Mouse (Mus musculus): Measurements from ENCODE around the gene Foxl2. TPM values are rescaled to one million over a fixed set of nuclear protein-coding genes. Genes with fewer than 3 reads are reported as not detected.

Gene Foxl2
- polyA plus RNA-seq, 1 experiment from 2014 or later = 2.2 TPM

- Histone ChIP-seq H3K9ac (no peak overlapping the region), H3K4me3 (replicated peaks) (peak overlapping the region; percentile 49), H3K36me3 (replicated peaks) (no peaks in the 10 kb centered on the region), H3K4me1 (peaks cover 33% of the 10 kb centered on the region), H3K4me2 (peak overlapping the region; percentile 87), H3K27me3 (peaks cover 92% of the 10 kb centered on the region), H3K9me3 (no peaks in the 10 kb centered on the region), H3K27ac (0 out of 2 replicates have a peak overlapping the region, but pooled peaks have one; percentile 31)
- 1% methylated on average over 33 of the region's 33 CpGs for WGBS
- ATAC-seq (ENCODE audit: low FRiP score) = no peak
Measured at GRCm38 (mm10) chr9:98954391-98955102, 541 bp upstream of the Foxl2 start.

GRCm38 (mm10) chr9:98955716-98956224, 682 bp downstream of the Foxl2 start:
- H3K36me3 ChIP-seq (replicated peaks) = no peaks in the 10 kb centered on the region

GRCm38 (mm10) chr9:98956591-98957381, 1.7 kb downstream of the Foxl2 start:
- H3K27ac ChIP-seq = peak overlapping the region; percentile 46; the same call in 1 of the 2 replicates
- peak overlapping the region; percentile 44 for H3K9ac ChIP-seq
- H3K4me1 ChIP-seq = peaks cover 33% of the 10 kb centered on the region
- peak; percentile 55 for ATAC-seq (ENCODE audit: low FRiP score)
- under 1% methylated on average over 75 of the region's 80 CpGs for WGBS
- no peaks in the 10 kb centered on the region for H3K9me3 ChIP-seq
- H3K36me3 ChIP-seq (replicated peaks) = no peaks in the 10 kb centered on the region
- peaks cover 94% of the 10 kb centered on the region for H3K27me3 ChIP-seq
- peak overlapping the region; percentile 87 for H3K4me2 ChIP-seq
- H3K4me3 ChIP-seq (replicated peaks) = peak overlapping the region; percentile 49

More at GRCm38 (mm10) chr9:98955716-98956224, 682 bp downstream of the Foxl2 start:
- Histone ChIP-seq H3K4me1 (peaks cover 33% of the 10 kb centered on the region), H3K27ac (peak overlapping the region; percentile 46), H3K27me3 (peaks cover 94% of the 10 kb centered on the region), H3K9me3 (no peaks in the 10 kb centered on the region), H3K9ac (peak overlapping the region; percentile 48), H3K4me2 (peak overlapping the region; percentile 87), H3K4me3 (replicated peaks) (peak overlapping the region; percentile 49)
- WGBS = under 1% methylated on average over 60 of the region's 60 CpGs
- ATAC-seq (ENCODE audit: low FRiP score) = peak; percentile 37; the same call in 1 of the 2 replicates

GRCm38 (mm10) chr9:98957751-98958351, 2.8 kb downstream of the Foxl2 start:
- Histone ChIP-seq H3K27ac (no peak overlapping the region), H3K4me3 (replicated peaks) (peak overlapping the region; percentile 8; the same call in 1 of the 2 replicates), H3K36me3 (replicated peaks) (no peaks in the 10 kb centered on the region), H3K27me3 (peaks cover 94% of the 10 kb centered on the region), H3K9ac (no peak overlapping the region), H3K9me3 (no peaks in the 10 kb centered on the region), H3K4me2 (0 out of 2 replicates have a peak overlapping the region, but pooled peaks have one; percentile 15), H3K4me1 (peaks cover 31% of the 10 kb centered on the region)
- ATAC-seq (ENCODE audit: low FRiP score) = no peak
- WGBS = under 1% methylated on average over 23 of the region's 23 CpGs

- no peak overlapping the region for H3K27ac ChIP-seq
- peaks cover 33% of the 10 kb centered on the region for H3K4me1 ChIP-seq
- no peak overlapping the region for H3K4me3 ChIP-seq (replicated peaks)
- 6% methylated on average over 6 of the region's 6 CpGs for WGBS
- peaks cover 94% of the 10 kb centered on the region for H3K27me3 ChIP-seq
- no peak overlapping the region for H3K9ac ChIP-seq
- H3K4me2 ChIP-seq = no peak overlapping the region
- no peaks in the 10 kb centered on the region for H3K9me3 ChIP-seq
- H3K36me3 ChIP-seq (replicated peaks) = no peaks in the 10 kb centered on the region
- no peak for ATAC-seq (ENCODE audit: low FRiP score)
Measured at GRCm38 (mm10) chr9:98958628-98959027, 3.5 kb downstream of the Foxl2 start.

- Histone ChIP-seq H3K27me3 (peaks cover 94% of the 10 kb centered on the region), H3K36me3 (replicated peaks) (no peaks in the 10 kb centered on the region), H3K4me2 (no peak overlapping the region), H3K4me3 (replicated peaks) (no peak overlapping the region), H3K4me1 (peaks cover 29% of the 10 kb centered on the region), H3K27ac (no peak overlapping the region), H3K9me3 (no peaks in the 10 kb centered on the region), H3K9ac (no peak overlapping the region)
- WGBS = 26% methylated on average over 3 of the region's 3 CpGs
- no peak for ATAC-seq (ENCODE audit: low FRiP score)
Measured at GRCm38 (mm10) chr9:98959851-98960250, 4.8 kb downstream of the Foxl2 start.

GRCm38 (mm10) chr9:98960348-98960747, 5.3 kb downstream of the Foxl2 start:
- Histone ChIP-seq H3K27ac (no peak overlapping the region), H3K9me3 (no peaks in the 10 kb centered on the region), H3K4me2 (no peak overlapping the region), H3K4me3 (replicated peaks) (no peak overlapping the region), H3K27me3 (peaks cover 94% of the 10 kb centered on the region), H3K4me1 (peaks cover 24% of the 10 kb centered on the region), H3K9ac (no peak overlapping the region), H3K36me3 (replicated peaks) (no peaks in the 10 kb centered on the region)
- WGBS = 22% methylated on average over 5 of the region's 5 CpGs
- no peak for ATAC-seq (ENCODE audit: low FRiP score)

- ATAC-seq (ENCODE audit: low FRiP score) = no peak
- 3% methylated on average over 22 of the region's 22 CpGs for WGBS
- Histone ChIP-seq H3K4me3 (replicated peaks) (no peak overlapping the region), H3K27me3 (peaks cover 93% of the 10 kb centered on the region), H3K27ac (no peak overlapping the region), H3K36me3 (replicated peaks) (no peaks in the 10 kb centered on the region), H3K9me3 (no peaks in the 10 kb centered on the region), H3K4me2 (no peak overlapping the region), H3K4me1 (peaks cover 9% of the 10 kb centered on the region), H3K9ac (no peak overlapping the region)
Measured at GRCm38 (mm10) chr9:98961591-98962477, 6.7 kb downstream of the Foxl2 start.

GRCm38 (mm10) chr9:98962478-98963142, 7.5 kb downstream of the Foxl2 start:
- Histone ChIP-seq H3K4me1 (peaks cover 5% of the 10 kb centered on the region; the same call in 1 of the 2 replicates), H3K27me3 (peaks cover 93% of the 10 kb centered on the region), H3K4me2 (no peak overlapping the region), H3K9me3 (no peaks in the 10 kb centered on the region), H3K27ac (no peak overlapping the region), H3K9ac (no peak overlapping the region), H3K4me3 (replicated peaks) (no peak overlapping the region), H3K36me3 (replicated peaks) (no peaks in the 10 kb centered on the region)
- ATAC-seq (ENCODE audit: low FRiP score) = no peak
- 0% methylated on average over 20 of the region's 20 CpGs for WGBS

- H3K4me2 ChIP-seq = no peak overlapping the region
- H3K36me3 ChIP-seq (replicated peaks) = no peaks in the 10 kb centered on the region
- no peak overlapping the region for H3K4me3 ChIP-seq (replicated peaks)
- no peak overlapping the region for H3K9ac ChIP-seq
- H3K27ac ChIP-seq = no peak overlapping the region
- no peaks in the 10 kb centered on the region for H3K9me3 ChIP-seq
- H3K27me3 ChIP-seq = peaks cover 96% of the 10 kb centered on the region
- peaks cover 5% of the 10 kb centered on the region; the same call in 1 of the 2 replicates for H3K4me1 ChIP-seq
- no peak for ATAC-seq (ENCODE audit: low FRiP score)
- WGBS = 3% methylated on average over 18 of the region's 18 CpGs
Measured at GRCm38 (mm10) chr9:98963661-98964060, 8.6 kb downstream of the Foxl2 start.

- under 1% methylated on average over 18 of the region's 18 CpGs for WGBS
- H3K9me3 ChIP-seq = no peaks in the 10 kb centered on the region
- H3K4me2 ChIP-seq = no peak overlapping the region
- H3K27ac ChIP-seq = no peak overlapping the region
- H3K9ac ChIP-seq = no peak overlapping the region
- ATAC-seq (ENCODE audit: low FRiP score) = 0 out of 2 replicates have a peak, but pooled peaks have one; percentile 33
- H3K27me3 ChIP-seq = peaks cover 94% of the 10 kb centered on the region
- no peaks in the 10 kb centered on the region for H3K36me3 ChIP-seq (replicated peaks)
- H3K4me1 ChIP-seq = peaks cover 5% of the 10 kb centered on the region; the same call in 1 of the 2 replicates
- no peak overlapping the region for H3K4me3 ChIP-seq (replicated peaks)
Measured at GRCm38 (mm10) chr9:98965084-98965483, 10.0 kb downstream of the Foxl2 start.
